Mouse (Mus musculus) regulatory T cell (primary cell): ENCODE data around the gene Abcd3.

Source experiments
- in situ Hi-C: fragments of 300-600 bp; cut with MboI, MseI; formaldehyde crosslinking; loops from one replicate; pipeline ENCODE4 v1.15.1; 2025; ENCODE audit warnings: high pct_unique_total_duplicates

Gene Abcd3

GRCm38 (mm10) chr3:121814877-121815548 lies at the start of gene Abcd3:
Gene Abcd3, minus strand, starts transcription at chr3:121815302.
- in situ Hi-C loops = loop anchor here (5.0 kb wide), 1 partner anchor 57 kb away; no protein-coding TSS in a partner anchor

DNA sequence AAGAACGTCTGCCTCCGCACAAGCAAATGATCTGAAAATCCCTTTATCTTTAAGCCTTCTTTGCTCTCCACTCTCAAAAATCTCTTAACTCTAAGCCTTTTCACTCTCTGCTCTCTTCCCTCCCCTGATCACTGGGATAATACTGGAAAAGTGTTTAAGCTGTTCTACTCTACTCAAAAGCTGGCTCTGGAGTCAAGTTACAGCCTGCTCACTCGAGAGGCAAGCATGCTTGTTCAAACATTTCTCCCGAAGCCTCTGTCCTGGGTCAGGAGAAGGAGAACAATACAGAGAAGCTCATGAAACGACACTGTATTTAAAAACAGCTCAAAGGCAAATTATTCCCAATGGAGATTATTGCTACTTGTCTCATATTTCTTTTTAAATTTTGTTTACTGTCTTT lies 44.0 kb upstream of the Abcd3 start:
- in situ Hi-C loops = no loop called here

DNA sequence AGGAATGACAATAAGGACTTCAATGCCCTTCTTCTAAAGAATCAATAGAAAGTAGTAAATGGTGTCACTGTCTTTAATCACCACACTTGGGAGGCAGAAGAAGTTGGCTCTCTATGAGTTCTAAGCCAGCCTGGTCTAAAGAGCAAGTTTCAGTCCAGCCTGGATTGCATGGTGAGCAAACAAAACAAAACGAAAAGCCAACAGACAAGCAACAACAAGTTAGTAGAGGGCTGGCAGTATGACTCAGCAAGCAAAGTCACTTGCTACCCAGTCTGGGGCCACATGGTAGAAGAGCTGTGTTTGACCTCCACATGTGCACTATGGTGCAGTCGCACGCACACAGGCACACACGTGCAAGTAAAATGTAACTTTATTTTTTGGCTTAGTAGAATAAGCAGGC lies 41.0 kb upstream of the Abcd3 start:
- in situ Hi-C loops = no loop called here

DNA sequence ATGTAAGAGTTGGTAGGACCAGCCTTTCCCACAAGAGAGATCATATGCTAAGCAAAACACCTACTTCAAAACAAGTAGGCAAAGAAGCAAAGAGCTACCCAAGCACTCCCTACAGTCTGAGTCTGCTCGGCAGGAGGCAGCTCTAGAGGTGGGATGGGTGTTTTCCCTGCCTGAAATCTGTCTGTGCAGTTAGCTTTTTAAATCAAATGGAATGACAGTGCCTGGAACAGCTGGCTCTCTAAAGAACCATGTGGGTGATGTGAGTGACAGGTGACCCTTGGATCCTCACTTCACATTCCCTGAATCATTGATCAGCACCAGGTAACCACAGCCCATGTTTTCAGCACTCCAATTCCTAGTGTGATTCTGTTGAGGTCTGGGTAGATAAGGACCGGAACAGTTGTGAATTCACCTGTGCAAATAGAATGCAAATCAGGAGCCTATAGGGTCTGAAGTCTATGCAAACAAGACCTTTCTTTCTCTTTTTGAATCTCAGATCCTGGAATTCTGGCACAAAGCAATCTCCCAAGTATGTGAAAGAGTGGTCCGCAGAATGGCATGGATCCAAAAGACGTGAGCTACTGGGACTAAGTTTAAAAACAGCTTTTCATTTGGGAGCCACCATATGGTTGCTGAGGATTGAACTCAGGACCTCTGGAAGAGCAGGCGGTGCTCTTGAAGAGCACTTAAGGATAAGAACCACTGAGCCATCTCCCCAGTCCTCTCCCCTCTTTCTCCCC lies 38.8 kb upstream of the Abcd3 start:
- in situ Hi-C loops = no loop called here

DNA sequence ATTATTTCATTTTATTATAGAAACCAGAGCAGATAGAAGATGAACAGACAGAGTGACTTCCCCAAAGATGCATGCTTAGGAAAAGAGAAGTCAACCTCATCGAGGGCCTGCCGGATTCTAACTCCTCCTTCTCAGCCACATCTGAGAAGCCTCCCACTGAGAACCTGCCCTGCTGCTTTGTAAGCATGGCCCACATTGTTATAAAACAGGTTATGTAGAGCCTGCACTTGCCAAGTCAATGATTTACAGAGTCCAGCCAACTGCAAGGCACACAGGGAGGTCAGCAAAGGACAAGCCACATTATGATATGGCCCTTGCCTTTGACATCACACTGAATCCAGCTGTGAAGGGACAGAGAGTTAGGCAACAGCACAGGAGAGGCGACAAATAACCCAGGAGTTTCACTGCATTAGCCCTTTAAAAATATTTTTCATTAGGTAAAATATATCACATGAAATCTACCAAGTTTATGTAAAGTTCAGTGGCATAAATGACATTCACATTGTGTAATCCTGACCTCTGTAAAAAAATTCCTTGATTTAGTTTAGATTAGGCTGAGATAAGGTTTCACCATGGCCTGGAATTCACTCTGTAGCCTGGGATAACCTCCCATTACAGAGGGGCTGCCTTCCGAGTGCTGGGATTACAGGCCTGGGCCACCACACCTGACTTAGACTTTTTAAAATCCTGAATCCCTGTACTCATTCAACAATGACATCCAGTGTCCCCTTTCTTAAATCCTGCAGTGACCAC lies 37.1 kb upstream of the Abcd3 start:
- in situ Hi-C loops = no loop called here

DNA sequence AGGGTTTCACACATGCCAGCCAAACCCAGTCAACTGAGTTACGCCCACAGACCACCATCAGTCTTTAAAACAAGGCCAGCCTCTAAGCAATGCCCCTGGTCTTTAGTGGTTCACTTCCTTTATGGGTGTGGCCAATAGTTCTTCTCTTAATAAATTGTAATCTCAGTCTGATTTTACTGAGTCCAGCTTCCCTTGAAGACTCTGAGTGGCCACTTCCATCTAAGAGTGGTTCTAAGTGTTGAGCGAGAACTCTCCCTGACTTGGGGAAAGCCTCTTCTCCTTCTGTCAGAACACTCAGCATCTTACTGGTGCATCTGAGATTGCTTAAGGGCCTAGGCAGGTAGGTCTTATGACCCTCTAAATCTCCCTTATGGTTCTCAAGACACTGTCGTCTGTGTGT lies 35.9 kb upstream of the Abcd3 start:
- in situ Hi-C loops = no loop called here

DNA sequence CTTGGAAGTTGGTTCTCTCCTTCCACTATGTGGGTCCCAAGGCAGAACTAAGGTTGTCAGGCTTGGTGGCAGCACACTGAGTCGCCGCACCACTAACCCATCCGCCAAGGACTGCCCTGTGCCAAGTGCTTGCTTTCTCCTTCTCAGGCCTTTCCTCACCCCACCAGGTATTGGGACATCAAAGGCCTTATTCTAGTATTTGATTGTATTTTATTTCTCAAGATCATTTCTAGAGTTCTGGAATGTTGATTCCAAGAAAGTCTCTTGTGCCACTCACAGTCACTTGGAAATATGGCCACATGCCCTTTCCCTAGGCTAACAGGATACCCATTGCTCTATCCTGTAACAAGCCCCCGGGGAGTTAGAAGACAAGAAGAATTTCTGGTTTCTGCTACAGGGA lies 35.3 kb upstream of the Abcd3 start:
- in situ Hi-C loops = no loop called here

GRCm38 (mm10) chr3:121847296-121847695 lies 32.2 kb upstream of the Abcd3 start:
- in situ Hi-C loops = no loop called here

DNA sequence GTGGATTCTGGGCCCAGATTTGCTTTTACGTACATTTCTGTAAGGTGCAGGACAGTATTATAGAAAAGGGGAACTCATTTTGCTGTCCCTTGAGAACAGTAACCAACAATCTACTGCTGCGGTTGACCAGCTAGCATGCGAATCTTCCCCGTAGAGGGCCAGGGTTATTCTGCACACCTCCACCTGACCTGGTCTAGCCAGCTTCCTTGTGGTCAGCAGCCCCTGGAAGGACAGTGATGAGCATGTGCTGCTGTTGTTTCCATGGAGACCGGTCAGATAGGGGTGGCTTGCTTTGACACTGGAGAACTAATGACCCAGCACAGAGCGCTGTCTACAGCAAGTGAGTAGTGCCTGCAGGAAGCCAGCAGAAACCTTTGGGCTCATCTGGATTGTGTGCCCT lies 29.6 kb upstream of the Abcd3 start:
- in situ Hi-C loops = no loop called here

DNA sequence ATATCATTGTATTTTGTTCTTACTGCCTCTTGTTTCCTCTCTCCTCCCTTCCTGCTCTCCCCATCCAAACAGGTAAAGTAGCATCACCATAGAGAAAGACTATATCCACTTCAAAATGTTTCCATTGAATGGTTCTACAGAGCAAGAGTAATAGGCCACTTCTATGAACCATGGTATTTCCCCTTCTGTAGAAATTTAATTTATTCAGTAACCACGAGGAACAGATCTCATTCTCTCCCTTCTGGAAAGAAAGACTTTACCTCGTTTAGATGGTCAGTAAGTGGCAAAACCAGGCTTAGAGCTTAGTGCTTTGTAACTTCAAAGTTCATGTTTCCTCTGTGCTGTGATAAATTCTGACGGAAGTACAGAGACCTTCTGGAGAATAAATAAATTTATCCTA lies 28.9 kb upstream of the Abcd3 start:
- in situ Hi-C loops = no loop called here

- in situ Hi-C loops = no loop called here
Observed at GRCm38 (mm10) chr3:121843254-121843653, 28.2 kb upstream of the Abcd3 start.

DNA sequence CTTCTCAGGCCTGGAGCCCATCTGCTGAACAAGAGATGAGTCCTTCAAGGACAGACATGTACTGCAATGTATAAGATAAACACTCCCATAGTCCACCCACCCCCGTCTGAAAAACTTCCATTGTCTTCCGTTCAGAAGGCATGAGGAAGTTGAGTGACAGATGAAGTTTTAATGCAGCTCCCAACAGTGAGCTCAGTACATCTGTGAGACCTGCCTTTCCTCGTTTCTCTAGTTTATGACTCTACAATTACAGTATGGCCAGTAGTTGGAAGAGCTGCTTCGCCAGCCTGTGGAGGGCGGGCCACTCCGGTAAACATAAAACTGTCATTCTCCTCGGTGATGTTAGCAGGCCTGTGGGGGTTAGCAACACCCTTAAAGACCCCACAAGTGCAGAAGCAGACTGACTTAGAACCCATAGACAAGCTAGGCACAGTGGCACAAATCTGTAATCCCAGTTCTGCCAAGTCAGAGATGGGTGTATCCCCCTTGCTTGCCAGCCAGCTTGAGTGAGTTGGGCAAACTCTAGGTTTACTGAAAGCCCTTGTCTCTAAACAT lies 27.3 kb upstream of the Abcd3 start:
- in situ Hi-C loops = no loop called here

- in situ Hi-C loops = no loop called here
Observed at GRCm38 (mm10) chr3:121841412-121842014, 26.4 kb upstream of the Abcd3 start.

DNA sequence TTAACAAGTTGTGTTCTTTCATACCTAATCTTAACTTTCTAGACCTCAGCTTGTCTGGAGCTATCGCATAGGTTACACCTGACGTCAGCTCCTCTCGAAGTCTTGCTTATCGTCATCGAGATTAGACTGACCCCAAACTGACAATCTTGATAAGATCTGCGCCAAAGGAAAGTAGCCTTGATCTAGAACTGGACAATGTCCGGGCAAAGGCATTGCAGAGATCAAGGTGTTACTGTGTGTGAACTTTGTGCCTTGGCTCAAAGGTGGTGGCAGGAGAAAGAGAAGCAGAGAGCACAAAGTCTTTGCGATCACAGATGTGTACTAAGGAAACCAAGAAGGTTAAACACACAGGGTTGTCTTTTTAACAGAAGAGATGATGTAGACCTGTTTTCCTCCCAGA lies 25.2 kb upstream of the Abcd3 start:
- in situ Hi-C loops = no loop called here

- in situ Hi-C loops = no loop called here
Observed at GRCm38 (mm10) chr3:121834732-121835131, 19.6 kb upstream of the Abcd3 start.

- in situ Hi-C loops = no loop called here
Observed at GRCm38 (mm10) chr3:121834250-121834649, 19.1 kb upstream of the Abcd3 start.

- in situ Hi-C loops = no loop called here
Observed at GRCm38 (mm10) chr3:121825092-121825491, 10.0 kb upstream of the Abcd3 start.

DNA sequence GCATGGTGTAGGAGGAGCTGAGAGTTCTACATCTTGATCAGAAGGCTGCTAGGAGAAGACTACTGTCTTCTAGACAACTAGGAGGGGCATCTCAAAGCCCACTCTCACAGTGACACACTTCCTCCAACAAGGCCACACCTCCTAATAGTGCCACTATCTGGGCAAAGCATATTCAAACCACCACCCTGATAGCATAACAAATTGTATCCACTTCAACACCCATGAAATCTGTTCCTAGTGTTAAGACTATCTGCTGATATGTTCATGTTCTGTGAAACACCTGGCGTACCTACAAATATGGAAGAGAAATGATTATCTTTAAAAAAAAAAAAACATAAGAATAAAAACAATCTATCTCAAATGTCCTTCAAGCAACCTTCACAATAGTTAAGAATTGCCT lies 9.2 kb upstream of the Abcd3 start:
- in situ Hi-C loops = no loop called here

DNA sequence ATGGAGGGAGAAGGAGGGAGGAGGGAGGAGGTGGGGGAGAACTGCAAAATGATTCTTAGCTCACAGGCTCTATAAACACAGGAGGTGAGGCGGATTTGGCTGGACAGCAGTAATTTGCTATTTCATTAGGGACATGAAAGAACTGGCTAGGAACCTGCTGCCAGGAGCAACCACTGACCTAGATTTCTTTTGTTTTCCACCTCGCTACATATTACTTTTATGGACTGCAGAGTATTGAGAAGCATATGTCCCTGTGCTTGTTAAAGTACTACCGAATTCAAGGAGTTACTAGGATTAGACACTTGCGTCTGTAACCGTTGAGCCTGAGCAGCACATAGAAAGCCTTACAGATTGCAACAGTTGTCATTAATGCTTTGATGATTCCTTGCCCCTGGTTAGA lies 7.5 kb upstream of the Abcd3 start:
- in situ Hi-C loops = no loop called here

GRCm38 (mm10) chr3:121821559-121822143 lies 6.5 kb upstream of the Abcd3 start:
- in situ Hi-C loops = no loop called here

- in situ Hi-C loops = loop anchor here (5.0 kb wide), 1 partner anchor 53 kb away; no protein-coding TSS in a partner anchor
Observed at GRCm38 (mm10) chr3:121819693-121820200, 4.6 kb upstream of the Abcd3 start.
